Mouse (Mus musculus) layer of hippocampus, adult 2 months (tissue): ENCODE measurements around the gene Gpr183. TPM values are rescaled to one million over a fixed set of nuclear protein-coding genes. Genes with fewer than 3 reads are reported as not detected.

Experiments used
- DNase-seq, 2 experiments: peaks; one replicate each; pipeline ENCODE4 v3.0.0; 2022; ENCODE audit warnings: low spot score in 2 of 2
- H3K27ac ChIP-seq: fragments of 200-600 bp; 2 replicates; pipeline ENCODE4 v1.8.1; 2022
- H3K4me3 ChIP-seq: fragments of 200-600 bp; 2 replicates; pipeline ENCODE4 v1.8.1; 2022; ENCODE audit warnings: mild to moderate bottlenecking
- CTCF ChIP-seq: fragments of 200-600 bp; conservative IDR thresholded peaks from 2 replicates; pipeline ENCODE4 v1.8.1; 2022; ENCODE audit warnings: antibody characterized with exemption, mild to moderate bottlenecking, moderate library complexity
- total RNA-seq, 2 experiments: library from RNA; stranded (reverse); gene quantifications; 2 replicates each; pipeline ENCODE4 v1.2.3; 2021

Gene Gpr183
- total RNA-seq, 2 experiments from 2014 or later, result 0.56 to 1.0 TPM

GRCm38 (mm10) chr14:121947201-121947760, 17.7 kb downstream of the Gpr183 start:
- Histone ChIP-seq H3K27ac (no peak overlapping the region), H3K4me3 (no peak overlapping the region)
- DNase-seq, result no peak
- TF ChIP-seq CTCF, result no peak

GRCm38 (mm10) chr14:121946728-121947127, 18.3 kb downstream of the Gpr183 start:
- TF ChIP-seq CTCF, result no peak
- no peak overlapping the region for H3K27ac ChIP-seq
- DNase-seq, result no peak
- no peak overlapping the region for H3K4me3 ChIP-seq

DNA sequence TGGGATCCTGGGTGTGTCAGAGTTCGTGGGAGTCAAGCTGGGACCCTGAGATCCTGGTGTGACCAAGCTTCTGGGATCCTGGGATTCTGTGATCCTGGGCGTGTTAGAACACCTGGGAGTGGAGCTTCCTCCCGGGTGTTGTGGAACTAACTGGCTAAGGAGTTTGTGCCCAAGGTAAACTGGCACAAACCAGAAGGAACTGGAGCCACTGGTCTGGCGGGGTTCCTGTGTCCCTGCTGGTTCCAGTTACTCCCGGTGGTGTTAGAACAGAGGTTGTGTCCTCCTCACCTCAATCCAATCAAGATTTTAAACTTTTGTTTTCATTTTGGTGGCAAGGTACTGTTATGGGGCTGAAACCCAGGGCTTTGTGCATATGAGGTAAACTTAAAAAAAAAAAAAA, 18.9 kb downstream of the Gpr183 start:
- no peak for DNase-seq
- no peak for TF ChIP-seq CTCF
- Histone ChIP-seq H3K4me3 (no peak overlapping the region), H3K27ac (no peak overlapping the region)

DNA sequence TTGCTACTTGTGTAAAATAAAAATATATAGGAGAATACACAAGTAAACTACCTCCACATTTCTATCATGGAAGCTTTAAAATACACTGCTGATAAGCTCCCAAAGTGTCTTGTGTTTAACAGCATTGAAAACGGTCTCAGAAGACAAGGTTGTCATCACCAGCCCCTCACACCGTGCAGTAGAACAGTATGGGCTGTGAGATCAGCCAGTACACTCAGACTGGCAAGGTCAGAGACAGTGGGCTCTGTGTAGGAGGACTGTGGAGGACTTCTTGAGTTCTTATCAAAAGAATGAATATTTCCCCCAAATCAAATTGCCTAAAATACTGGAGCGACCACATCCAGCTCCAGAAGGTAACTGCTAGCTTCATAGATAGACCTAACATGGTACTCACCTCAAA, 25.4 kb downstream of the Gpr183 start:
- H3K27ac ChIP-seq, result no peak overlapping the region
- DNase-seq, result no peak
- no peak overlapping the region for H3K4me3 ChIP-seq
- no peak for TF ChIP-seq CTCF

GRCm38 (mm10) chr14:121938256-121939191, 26.5 kb downstream of the Gpr183 start:
- Histone ChIP-seq H3K4me3 (no peak overlapping the region), H3K27ac (peak overlapping the region; percentile 57; the same call in 1 of the 2 replicates)
- DNase-seq, result no peak
- TF ChIP-seq CTCF, result no peak

GRCm38 (mm10) chr14:121937601-121938255, 27.3 kb downstream of the Gpr183 start:
- DNase-seq, result no peak
- no peak overlapping the region for H3K4me3 ChIP-seq
- H3K27ac ChIP-seq, result peak overlapping the region; percentile 57; the same call in 1 of the 2 replicates
- no peak for TF ChIP-seq CTCF

GRCm38 (mm10) chr14:121936856-121937255, 28.1 kb downstream of the Gpr183 start:
- TF ChIP-seq CTCF, result no peak
- no peak overlapping the region for H3K4me3 ChIP-seq
- H3K27ac ChIP-seq, result no peak overlapping the region
- no peak for DNase-seq

- no peak for DNase-seq
- H3K4me3 ChIP-seq, result no peak overlapping the region
- H3K27ac ChIP-seq, result no peak overlapping the region
- no peak for TF ChIP-seq CTCF
These were observed 28.6 kb downstream of the Gpr183 start for GRCm38 (mm10) chr14:121936356-121936755.

DNA sequence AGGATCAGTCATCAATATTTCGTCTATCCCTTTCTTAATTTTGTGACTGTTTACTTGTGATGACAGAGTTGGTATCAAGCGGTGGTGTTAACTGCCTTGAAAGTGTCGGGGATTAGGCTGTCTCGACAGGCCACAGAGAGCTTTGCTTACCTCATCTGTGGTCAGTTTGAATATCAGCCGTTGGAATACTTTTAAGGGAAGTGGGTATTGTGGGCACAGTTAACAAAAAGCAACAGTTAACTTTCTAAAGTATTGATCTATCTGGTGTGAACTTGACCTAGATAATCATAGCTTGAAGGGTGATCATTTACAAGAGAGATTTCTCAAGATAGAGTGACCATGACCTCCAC, 30.4 kb downstream of the Gpr183 start:
- no peak for TF ChIP-seq CTCF
- no peak for DNase-seq
- no peak overlapping the region for H3K27ac ChIP-seq
- no peak overlapping the region for H3K4me3 ChIP-seq

- H3K27ac ChIP-seq, result no peak overlapping the region
- H3K4me3 ChIP-seq, result no peak overlapping the region
- DNase-seq, result no peak
- no peak for TF ChIP-seq CTCF
These were observed 30.9 kb downstream of the Gpr183 start for GRCm38 (mm10) chr14:121933906-121934596.

- Histone ChIP-seq H3K4me3 (no peak overlapping the region), H3K27ac (no peak overlapping the region)
- no peak for DNase-seq
- no peak for TF ChIP-seq CTCF
These were observed 32.8 kb downstream of the Gpr183 start for GRCm38 (mm10) chr14:121932180-121932579.

- no peak for TF ChIP-seq CTCF
- Histone ChIP-seq H3K4me3 (no peak overlapping the region), H3K27ac (no peak overlapping the region)
These were observed 33.4 kb downstream of the Gpr183 start for GRCm38 (mm10) chr14:121931594-121931993.

More at GRCm38 (mm10) chr14:121931594-121931993, 33.4 kb downstream of the Gpr183 start:
- DNase-seq, result no peak
